Mouse (Mus musculus): ENCODE measurements around the gene Lims1.

DNA sequence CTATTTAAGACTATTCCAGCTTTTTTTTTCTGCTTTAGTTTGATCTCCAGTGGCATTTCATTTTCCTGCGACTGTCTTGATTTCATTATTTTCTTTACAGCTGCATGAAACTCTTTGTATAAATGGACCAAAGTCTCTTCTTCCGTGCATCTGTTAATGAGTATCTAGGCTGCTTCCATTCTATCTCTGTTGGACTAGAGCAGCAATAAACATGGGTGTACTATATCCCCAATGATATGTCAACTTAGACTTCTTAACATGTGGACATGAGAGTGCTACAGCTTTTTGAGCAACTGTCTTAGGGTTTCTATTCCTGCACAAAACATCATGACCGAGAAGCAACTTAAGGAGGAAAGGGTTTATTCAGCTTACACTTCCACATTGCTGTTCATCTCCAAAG, 16.4 kb upstream of the Lims1 start:
- no peak for TF ChIP-seq CTCF (IDR thresholded peaks at IDR 0.05)
- TF ChIP-seq EP300 (IDR thresholded peaks at IDR 0.05), result no peak

All from lung, postnatal 0 days (tissue).